Mouse (Mus musculus) T-cell, adult 2 months (primary cell): ENCODE data around the gene Adam19.
A peak's percentile ranks its signal among the peaks of the same experiment; 100 is the strongest.
"Not testable (repeated sequence)": the region's sequence is repeated elsewhere in the genome, so short reads cannot be mapped to it uniquely, and the experiment has no call there.

Experiments
- DNase-seq: peaks from one replicate; pipeline ENCODE4 v3.0.0; 2022; ENCODE audit warnings: low spot score

The Adam19 gene

DNA sequence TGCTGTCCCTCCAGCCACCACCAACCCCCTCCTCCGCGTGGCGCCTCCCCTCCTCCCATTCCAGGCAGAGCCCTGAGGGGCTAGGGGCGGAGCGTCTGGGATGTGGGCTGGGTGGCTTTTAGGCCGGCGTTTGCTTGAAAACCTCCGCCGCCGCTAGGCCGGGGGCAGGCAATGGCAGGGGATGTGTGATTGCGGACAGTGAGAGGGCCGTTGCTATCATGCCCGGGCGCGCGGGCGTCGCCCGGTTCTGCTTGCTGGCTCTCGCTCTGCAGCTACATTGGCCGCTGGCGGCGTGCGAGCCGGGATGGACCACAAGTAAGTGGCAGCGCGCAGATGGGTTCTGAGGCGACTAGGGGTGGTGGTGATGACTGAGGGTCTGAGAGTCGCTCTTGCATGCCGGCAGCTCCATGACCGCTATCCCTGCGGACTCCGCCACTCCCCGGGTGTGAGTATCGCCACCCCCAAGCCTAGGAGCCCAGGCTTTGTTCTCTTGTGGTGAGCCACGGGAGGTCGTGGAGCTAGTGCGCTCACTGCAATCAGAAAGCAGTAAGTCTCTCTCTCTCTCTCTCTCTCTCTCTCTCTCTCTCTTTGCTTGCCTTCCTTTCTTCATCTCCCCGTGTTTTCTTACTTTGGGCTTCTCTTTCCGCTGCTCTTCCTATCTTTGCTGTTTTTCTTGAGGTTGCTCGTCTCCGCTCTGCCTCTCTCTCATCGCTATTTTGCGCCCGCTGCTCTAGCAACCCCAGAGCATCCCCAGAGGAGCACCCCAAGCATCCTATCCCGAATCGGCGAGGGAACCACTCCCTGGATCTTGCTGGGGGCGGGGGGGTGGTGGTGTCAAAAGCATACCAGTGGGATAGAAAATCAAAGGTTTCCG, at the start of gene Adam19:
TSS of gene Adam19 (plus strand) at position 97 of the 874 bp plus-strand sequence.
- DNase-seq = peak; percentile 52

- peak; percentile 28 for DNase-seq
Measured at GRCm38 (mm10) chr11:46016061-46016460, 39.7 kb upstream of the Adam19 start.

DNA sequence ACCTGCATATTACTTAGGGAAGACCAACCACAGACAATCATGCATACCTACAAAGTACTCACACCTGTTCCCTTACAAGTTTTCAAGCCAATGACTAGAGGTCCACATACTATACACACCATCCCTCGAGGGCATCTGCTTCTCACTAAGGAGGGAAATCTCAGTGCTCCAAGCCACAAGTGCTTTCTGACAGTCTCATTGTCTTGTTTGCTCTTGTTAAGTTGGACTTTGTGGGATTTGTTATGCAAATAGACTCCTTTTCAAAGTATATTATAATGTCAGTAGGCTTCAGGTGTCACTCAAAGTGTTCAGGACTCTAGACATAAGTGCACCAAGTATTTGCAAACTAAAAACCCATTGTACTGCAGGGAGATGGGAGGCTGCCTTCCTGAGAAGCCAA, 35.5 kb upstream of the Adam19 start:
- DNase-seq = no peak

- no peak for DNase-seq
Measured at GRCm38 (mm10) chr11:46021850-46022249, 33.9 kb upstream of the Adam19 start.

- DNase-seq = no peak
Measured at GRCm38 (mm10) chr11:46022983-46023382, 32.8 kb upstream of the Adam19 start.

DNA sequence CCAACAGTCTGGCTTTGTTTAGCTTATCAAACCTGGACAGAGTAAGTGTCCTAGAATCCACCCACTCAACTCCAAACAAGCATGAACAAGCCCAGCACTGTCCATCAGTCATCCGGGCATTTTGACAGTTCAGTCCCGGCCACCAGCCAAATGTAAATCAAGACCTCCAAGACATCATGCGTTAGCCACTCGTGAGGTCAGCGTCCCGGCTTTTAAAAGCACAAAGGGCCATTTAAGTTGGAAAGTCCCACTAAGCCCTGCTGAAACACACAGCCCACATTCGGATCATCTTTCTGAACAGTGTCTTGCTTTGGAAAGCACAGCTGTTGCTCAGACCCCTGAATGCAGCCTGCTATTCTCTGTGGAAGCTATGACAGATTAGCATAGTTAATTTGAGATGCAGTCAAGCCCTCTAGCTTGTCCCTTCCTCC, 29.8 kb upstream of the Adam19 start:
- no peak for DNase-seq

- no peak for DNase-seq
Measured at GRCm38 (mm10) chr11:46027952-46028814, 27.6 kb upstream of the Adam19 start.

DNA sequence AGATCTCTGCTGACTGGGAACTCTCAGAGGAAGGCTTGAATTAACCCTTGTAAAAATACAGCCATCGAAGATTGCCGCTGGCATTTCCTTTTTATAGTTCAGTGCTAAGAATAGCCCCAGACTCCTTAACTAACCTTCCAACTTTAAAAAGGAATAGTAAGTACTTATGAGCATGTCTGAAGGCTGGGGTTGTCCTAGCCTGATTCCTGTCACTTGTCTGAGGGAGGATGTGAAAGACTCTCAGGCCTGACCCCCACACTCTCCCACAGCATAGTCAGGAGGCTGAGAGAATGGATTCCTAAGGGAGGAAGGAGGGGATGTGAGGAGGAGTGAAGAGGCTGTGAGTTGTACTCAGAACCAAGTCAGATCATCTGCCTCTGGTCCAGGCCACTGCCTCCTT, 26.3 kb upstream of the Adam19 start:
- DNase-seq = no peak

DNA sequence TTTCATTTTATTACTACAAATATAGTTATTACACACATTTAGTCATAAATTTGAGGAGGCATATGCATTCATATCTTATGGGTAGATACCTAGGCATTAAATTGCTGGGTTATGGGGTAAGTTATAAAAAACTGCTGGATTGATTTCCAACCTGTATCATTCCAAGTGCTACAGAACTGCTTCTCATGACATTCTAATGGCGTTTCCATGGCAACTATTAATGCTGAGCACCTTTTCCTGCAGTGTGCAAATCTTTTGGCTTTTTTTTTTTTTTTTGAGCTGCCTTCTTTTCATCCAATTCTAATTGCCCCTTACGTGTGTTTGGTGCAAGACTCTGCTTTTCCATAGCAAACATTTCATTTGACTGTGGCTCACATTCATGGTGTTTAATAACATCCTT, 25.8 kb upstream of the Adam19 start:
- no peak for DNase-seq

DNA sequence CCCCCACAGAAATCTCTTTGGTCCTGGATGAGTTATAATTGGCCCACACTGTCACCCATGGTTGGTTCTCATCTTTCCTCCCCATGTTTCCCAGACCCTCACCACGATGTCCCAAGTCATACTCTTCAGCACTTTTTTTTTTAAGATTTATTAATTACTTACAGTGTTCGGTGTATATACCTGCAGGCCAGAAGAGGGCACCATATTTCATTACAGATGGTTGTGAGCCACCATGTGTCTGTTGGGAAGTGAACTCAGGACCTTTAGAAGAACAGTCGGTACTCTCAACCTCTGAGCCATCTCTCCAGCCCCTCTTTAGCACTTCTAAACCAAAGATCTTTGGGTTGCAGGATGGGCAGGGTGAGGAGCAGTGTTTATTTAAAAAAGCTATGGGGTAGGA, 24.3 kb upstream of the Adam19 start:
- DNase-seq = peak; percentile 21

DNA sequence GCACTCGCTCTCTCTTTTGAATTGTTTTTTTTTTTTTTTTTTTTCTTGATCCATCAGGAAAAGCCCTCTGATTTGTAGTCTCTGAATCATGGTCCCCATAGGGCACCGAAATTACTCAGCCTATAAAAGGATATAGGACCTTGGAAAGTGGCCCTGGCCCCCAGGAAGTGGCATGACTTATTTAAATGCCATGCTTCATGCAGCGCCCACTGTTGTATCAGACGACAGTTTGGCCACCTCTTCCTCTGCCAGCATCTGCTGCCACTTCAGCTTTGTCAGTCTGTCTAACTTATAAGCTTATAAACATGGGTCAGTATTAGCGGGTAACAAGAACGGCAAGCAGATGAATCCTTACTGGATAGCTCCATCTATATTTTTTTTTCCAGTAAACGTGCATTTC, 22.8 kb upstream of the Adam19 start:
- DNase-seq = no peak

- DNase-seq = no peak
Measured at GRCm38 (mm10) chr11:46036374-46036773, 19.4 kb upstream of the Adam19 start.

- no peak for DNase-seq
Measured at GRCm38 (mm10) chr11:46038901-46039300, 16.9 kb upstream of the Adam19 start.

- DNase-seq = no peak
Measured at GRCm38 (mm10) chr11:46039335-46039734, 16.5 kb upstream of the Adam19 start.

- no peak for DNase-seq
Measured at GRCm38 (mm10) chr11:46040841-46041556, 14.8 kb upstream of the Adam19 start.

- no peak for DNase-seq
Measured at GRCm38 (mm10) chr11:46041607-46042267, 14.1 kb upstream of the Adam19 start.

- no peak for DNase-seq
Measured at GRCm38 (mm10) chr11:46044781-46045180, 11.0 kb upstream of the Adam19 start.

GRCm38 (mm10) chr11:46047264-46047663, 8.5 kb upstream of the Adam19 start:
- no peak for DNase-seq

DNA sequence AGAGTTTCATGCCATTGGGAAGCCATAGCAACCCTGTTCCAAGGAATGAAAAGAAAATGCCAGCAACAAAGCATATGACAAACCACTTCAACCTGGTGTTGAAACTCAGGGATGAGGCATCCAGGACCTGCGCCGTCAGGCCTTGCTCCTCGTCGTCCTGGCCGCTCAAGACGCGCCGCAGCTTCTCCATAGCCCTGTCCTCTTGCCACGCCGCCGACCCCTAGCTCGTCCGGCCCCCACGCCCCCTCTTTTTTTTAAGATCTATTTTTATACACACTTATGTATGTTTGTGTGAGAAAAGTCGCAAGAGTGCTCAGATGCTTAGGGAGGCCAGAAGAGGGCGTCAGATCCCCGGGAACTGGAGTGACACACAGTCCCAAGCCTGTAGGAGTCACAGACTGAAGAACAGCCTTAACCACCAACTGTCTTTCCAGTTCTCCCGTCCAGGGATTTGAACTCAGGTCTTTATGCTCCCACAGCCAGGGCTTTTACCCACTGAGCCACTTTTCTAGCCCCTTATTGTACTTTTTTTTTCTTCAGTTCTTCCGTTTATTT, 3.6 kb upstream of the Adam19 start, which contains the start of gene Gm12166:
TSS of gene Gm12166 (minus strand) at position 217 of the 555 bp plus-strand sequence.
- DNase-seq = peak; percentile 75

DNA sequence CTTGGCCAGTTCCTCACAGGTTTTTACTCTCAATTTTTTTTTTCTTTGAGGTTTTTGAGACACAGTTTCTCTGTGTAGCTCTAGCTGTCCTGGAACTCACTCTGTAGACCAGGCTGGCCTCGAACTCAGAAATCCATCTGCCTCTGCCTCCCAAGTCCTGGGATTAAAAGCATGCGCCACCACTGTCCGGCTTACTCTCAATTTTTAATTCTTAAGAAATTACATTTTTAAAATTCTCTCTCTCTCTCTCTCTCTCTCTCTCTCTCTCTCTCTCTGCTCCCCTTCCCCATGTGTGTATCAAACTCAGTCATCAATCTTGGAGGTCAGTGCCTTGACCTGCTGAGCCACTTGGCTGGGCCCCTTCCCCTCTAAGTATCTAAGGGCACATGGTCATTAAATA, 2.3 kb upstream of the Adam19 start:
- DNase-seq = not testable (repeated sequence)

DNA sequence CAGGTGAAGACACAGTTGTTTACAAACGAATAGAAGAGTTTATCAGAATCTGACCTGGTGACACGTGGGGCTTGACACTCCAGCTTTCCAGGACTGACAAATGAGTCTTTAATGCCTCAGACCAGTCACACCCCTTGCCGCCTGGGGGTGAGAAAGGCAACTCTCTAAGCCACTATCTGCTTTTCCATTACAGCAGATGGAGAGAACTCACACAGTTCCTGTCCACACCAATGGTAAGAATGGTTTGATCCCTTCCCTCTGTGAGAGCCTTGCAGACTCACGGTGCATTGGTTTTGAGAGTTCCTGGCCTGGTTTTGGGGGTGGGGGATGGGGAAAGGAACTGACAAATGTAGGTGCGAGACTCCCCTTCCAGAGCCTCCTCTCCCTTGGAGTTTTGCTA, 1.5 kb upstream of the Adam19 start:
- no peak for DNase-seq
